Mouse (Mus musculus): ENCODE data around the gene Gnai1.

- TF ChIP-seq CTCF (IDR thresholded peaks at IDR 0.05; ENCODE audit: low read depth) (no peak), EP300 (IDR thresholded peaks at IDR 0.05; ENCODE audit: low read depth) (no peak)
These were observed 801 bp upstream of the Gnai1 start for GRCm38 (mm10) chr5:18360956-18361355.

Data from heart, postnatal 0 days (tissue).